Mouse (Mus musculus): Measurements from ENCODE around the gene Olfr53. TPM values are rescaled to one million over a fixed set of nuclear protein-coding genes. Genes with fewer than 3 reads are reported as not detected.
"Not testable (repeated sequence)": the region's sequence is repeated elsewhere in the genome, so short reads cannot be mapped to it uniquely, and the experiment has no call there.

Gene Olfr53
- not detected in 2 replicates for polyA plus RNA-seq (2015; fragmentation: Nextera tagmentation; extraction: Ambion mirVana)

DNA sequence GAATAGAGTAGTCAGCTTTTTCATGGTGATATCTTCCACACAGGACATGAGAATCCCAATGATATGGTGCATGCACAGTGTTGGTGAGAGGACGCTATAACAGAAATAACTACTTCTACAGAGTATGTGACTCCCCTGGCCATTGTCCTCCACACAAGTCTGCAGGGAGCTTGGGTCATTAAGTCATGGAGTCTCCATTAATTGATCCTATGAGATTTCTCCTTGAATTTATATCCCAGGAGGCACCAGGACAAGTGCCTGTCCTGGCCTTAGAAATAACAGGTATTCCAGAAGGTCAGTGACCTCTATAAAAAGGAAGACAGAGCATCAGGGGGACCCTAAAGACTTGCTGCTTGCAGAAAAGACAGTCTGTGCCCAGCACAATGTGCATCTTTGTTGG, at the start of gene Olfr53:
Gene Olfr53 (plus strand): TSS at position 301 of the 400 bp plus-strand sequence.
- Histone ChIP-seq H3K4me3 (replicated peaks) (no peak within 1 kb of the TSS), H3K27ac (no peak within 1 kb of the TSS), H3K4me2 (no peak within 1 kb of the TSS), H3K9ac (no peak within 1 kb of the TSS), H3K36me3 (no peaks in the 10 kb centered on the region), H3K9me3 (replicated peaks) (no peaks in the 10 kb centered on the region), H3K27me3 (no peaks in the 10 kb centered on the region), H3K4me1 (no peaks in the 10 kb centered on the region)
- 86% methylated on average over 1 of the region's 1 CpGs for WGBS
- ATAC-seq (replicated peaks; ENCODE audit: low FRiP score), result no peak

DNA sequence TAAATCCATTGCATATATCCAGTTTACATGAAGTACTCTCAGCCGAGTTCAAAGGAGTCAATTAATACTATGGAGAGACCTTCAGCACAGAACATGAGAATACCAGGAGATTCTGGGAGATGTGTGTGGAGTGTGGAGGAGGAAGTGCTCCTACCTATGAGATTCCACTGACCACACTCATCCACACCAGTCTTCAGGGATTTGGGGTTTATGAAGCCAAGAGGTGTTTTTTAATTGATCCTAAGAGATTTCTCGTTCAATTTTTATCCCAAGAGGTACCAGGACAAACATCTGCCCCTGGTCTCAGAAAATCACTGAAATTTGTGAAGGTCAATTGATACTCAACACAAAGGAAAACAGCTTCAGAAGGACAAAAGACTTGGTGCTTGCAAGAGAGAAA, 45.3 kb upstream of the Olfr53 start, which contains the start of gene Olfr46:
Gene Olfr46 (plus strand): TSS at position 301 of the 400 bp plus-strand sequence.
- H3K4me2 ChIP-seq; H3K27me3 ChIP-seq; H3K36me3 ChIP-seq; ATAC-seq (replicated peaks; ENCODE audit: low FRiP score); H3K9me3 ChIP-seq (replicated peaks); H3K4me1 ChIP-seq; H3K27ac ChIP-seq; H3K4me3 ChIP-seq (replicated peaks); H3K9ac ChIP-seq: not testable (repeated sequence)
- 74% methylated on average over 2 of the region's 2 CpGs for WGBS

DNA sequence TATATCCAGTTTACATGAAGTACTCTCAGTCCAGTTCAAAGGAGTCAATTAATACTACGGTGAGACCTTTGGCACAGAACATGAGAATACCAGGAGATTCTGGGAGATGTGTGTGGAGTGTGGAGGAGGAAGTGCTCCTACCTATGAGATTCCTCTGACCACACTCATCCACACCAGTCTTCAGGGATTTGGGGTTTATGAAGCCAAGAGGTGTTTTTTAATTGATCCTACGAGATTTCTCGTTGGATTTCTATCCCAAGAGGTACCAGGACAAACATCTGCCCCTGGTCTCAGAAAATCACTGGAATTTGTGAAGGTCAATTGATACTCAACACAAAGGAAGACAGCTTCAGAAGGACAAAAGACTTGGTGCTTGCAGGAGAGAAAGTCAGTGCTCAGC, 17.6 kb upstream of the Olfr53 start, which contains the start of gene Olfr61:
Gene Olfr61 (plus strand): TSS at position 301 of the 400 bp plus-strand sequence.
- not testable (repeated sequence) for H3K4me1 ChIP-seq; H3K27me3 ChIP-seq; H3K27ac ChIP-seq; H3K36me3 ChIP-seq; H3K9me3 ChIP-seq (replicated peaks); H3K9ac ChIP-seq; ATAC-seq (replicated peaks; ENCODE audit: low FRiP score); H3K4me2 ChIP-seq; H3K4me3 ChIP-seq (replicated peaks)
- 87% methylated on average over 3 of the region's 3 CpGs for WGBS

DNA sequence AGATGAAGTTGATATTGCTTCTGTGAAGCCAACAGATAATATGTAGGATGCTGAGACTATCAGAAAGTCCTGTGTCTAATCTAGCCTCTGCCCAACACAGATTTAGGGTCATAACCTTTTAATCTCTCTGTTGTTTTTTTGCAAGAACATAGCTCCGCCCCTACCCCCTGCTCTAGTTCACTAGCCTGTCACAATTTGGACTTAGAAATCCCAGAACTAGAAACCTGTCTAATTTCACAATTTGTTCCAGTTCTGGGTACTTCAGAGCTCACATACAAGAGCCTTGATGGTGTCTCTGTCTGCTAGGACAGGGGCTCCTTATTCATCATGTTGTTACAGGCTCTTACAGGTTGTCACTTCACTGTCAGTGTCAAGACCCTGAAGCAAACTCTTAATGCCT, 15.7 kb upstream of the Olfr53 start:
- Histone ChIP-seq H3K4me2 (no peak overlapping the region), H3K9ac (no peak overlapping the region), H3K36me3 (no peaks in the 10 kb centered on the region), H3K9me3 (replicated peaks) (no peaks in the 10 kb centered on the region), H3K27me3 (no peaks in the 10 kb centered on the region), H3K4me3 (replicated peaks) (no peak overlapping the region), H3K4me1 (no peaks in the 10 kb centered on the region), H3K27ac (no peak overlapping the region)
- 69% methylated on average over 1 of the region's 1 CpGs for WGBS
- no peak for ATAC-seq (replicated peaks; ENCODE audit: low FRiP score)

DNA sequence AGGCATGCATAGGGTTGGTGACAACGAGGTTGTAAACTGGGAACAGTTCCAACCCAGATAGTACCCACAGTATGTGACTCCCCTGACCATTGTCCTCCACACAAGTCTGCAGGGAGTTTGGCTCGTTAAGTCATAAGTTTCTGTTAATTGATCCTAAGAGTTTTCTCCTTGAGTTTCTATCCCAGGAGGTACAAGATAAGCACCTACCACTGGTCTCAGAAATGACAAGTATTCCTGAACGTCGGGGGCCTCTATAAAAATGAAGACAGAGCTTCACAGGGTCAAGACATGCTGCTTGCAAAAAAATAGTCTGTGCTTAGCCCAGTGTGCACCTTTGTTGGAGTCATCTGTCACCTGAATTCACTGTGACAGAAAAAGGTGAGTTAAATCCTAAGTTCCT, 13.4 kb downstream of the Olfr53 start, which contains the start of gene Olfr539:
Gene Olfr539 (plus strand): TSS at position 301 of the 400 bp plus-strand sequence.
- ATAC-seq (replicated peaks; ENCODE audit: low FRiP score), result no peak
- H3K9ac ChIP-seq, result no peak within 1 kb of the TSS
- H3K4me1 ChIP-seq, result no peaks in the 10 kb centered on the region
- H3K36me3 ChIP-seq, result no peaks in the 10 kb centered on the region
- no peak within 1 kb of the TSS for H3K4me2 ChIP-seq
- no peaks in the 10 kb centered on the region for H3K9me3 ChIP-seq (replicated peaks)
- no peak within 1 kb of the TSS for H3K27ac ChIP-seq
- no peak within 1 kb of the TSS for H3K4me3 ChIP-seq (replicated peaks)
- WGBS, result 72% methylated on average over 4 of the region's 4 CpGs
- H3K27me3 ChIP-seq, result no peaks in the 10 kb centered on the region

DNA sequence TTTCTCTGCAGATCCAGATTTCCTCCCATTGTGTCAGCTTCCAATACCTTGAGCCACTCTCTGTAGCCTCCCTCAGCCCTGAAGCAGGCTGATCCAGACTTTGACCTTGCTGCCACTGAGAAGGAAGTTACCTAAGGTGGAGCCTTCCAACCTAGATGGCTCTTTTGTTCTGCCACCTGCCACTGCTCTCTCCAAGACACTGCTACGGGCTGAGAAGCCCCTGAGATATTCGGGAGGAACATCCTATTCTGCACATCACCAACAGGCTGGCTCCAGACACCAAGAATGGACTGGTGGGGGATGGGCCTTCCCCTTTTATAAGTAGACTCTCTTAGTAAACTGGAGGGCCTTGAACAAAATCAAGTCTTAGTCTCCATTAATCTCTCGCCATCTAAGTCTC, 24.4 kb downstream of the Olfr53 start:
- WGBS, result 71% methylated on average over 3 of the region's 3 CpGs
- not testable (repeated sequence) for H3K27ac ChIP-seq; H3K4me1 ChIP-seq; H3K27me3 ChIP-seq; H3K4me3 ChIP-seq (replicated peaks); H3K9ac ChIP-seq; H3K4me2 ChIP-seq; H3K36me3 ChIP-seq; ATAC-seq (replicated peaks; ENCODE audit: low FRiP score); H3K9me3 ChIP-seq (replicated peaks)

DNA sequence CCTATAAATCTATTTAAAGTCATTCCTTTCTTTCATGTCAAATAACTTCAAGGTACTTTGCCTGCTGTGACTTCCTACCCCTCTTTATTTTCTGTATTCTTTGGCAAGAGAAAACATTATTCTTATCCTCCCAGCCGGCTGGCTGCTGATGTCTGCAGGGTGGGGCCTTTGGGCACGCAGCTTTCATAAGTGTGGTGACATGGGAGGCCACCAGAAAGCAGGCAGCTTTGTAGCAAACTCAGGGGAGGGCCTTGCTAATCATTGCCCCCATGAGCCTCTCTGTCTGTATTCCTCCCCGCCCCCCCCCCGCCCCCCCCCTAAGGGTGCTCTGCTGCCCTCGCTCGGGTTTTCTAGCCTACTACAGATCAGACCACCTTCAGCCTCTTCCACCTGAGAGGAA, 29.6 kb downstream of the Olfr53 start:
- Histone ChIP-seq H3K36me3 (no peaks in the 10 kb centered on the region), H3K9ac (no peak overlapping the region), H3K27me3 (no peaks in the 10 kb centered on the region), H3K4me2 (no peak overlapping the region), H3K9me3 (replicated peaks) (no peaks in the 10 kb centered on the region), H3K27ac (no peak overlapping the region), H3K4me3 (replicated peaks) (no peak overlapping the region), H3K4me1 (no peaks in the 10 kb centered on the region)
- ATAC-seq (replicated peaks; ENCODE audit: low FRiP score), result no peak
- WGBS, result under 1% methylated on average over 6 of the region's 6 CpGs

DNA sequence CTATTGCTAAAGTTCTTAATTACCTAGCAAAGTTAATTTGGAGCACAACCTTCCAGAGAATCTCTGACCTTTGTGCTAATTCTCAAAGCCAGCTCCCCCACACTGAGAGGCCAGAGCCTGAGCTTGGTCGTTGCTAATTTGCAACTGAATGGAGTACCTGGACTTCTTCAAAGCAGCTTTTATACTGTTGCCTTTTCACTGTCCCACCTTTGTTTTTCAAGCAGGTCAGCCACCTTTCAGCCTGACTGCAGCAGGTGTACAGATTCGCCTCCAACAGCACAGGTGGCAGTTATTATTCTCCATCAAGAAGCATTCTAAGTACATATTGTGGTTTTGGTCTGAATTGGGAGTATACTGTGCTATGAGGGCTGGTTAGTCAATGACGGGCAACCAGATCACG, 33.3 kb downstream of the Olfr53 start:
- not testable (repeated sequence) for H3K4me2 ChIP-seq; H3K27ac ChIP-seq; H3K36me3 ChIP-seq; H3K27me3 ChIP-seq; H3K4me3 ChIP-seq (replicated peaks); ATAC-seq (replicated peaks; ENCODE audit: low FRiP score); H3K4me1 ChIP-seq; H3K9ac ChIP-seq; H3K9me3 ChIP-seq (replicated peaks)
- WGBS, result 68% methylated on average over 4 of the region's 4 CpGs

DNA sequence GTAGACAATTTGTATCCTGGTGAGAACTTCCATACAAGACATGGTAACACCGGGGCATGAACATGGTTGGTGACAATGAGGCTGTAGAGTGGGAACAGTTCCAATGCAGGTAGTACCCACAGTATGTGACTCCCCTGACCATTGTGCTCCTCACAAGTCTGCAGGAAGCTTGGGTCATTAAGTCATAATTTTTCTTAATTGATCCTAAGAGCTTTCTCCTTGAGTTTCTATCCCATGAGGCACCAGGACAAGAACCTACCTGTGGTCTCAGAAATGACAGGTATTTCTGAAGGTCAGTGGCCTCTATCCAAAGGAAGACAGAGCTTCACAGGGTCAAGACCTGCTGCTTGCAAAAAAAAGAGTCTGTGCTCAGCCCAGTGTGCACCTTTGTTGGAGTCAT, 35.4 kb downstream of the Olfr53 start, which contains the start of gene Olfr45:
Gene Olfr45 (plus strand): TSS at position 301 of the 400 bp plus-strand sequence.
- Histone ChIP-seq H3K36me3 (no peaks in the 10 kb centered on the region), H3K27ac (no peak within 1 kb of the TSS), H3K4me1 (no peaks in the 10 kb centered on the region), H3K9ac (no peak within 1 kb of the TSS), H3K27me3 (no peaks in the 10 kb centered on the region), H3K9me3 (replicated peaks) (no peaks in the 10 kb centered on the region), H3K4me3 (replicated peaks) (no peak within 1 kb of the TSS), H3K4me2 (no peak within 1 kb of the TSS)
- WGBS, result 97% methylated on average over 1 of the region's 1 CpGs
- ATAC-seq (replicated peaks; ENCODE audit: low FRiP score), result no peak

DNA sequence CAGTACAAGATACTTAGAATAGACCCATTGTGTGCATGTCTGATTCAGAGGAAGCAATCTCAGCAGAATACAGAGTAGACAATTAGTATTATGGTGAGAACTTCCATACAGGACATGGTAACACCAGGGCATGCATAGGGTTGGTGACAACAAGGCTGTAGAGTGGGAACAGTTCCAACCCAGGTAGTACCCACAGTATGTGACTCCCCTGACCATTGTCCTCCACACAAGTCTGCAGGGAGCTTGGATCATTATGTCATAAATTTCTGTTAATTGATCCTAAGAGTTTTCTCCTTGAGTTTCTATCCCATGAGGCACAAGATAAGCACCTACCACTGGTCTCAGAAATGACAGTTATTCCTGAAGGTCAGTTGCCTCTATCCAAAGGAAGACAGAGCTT, 50.7 kb downstream of the Olfr53 start, which contains the start of gene Olfr541:
Gene Olfr541 (plus strand): TSS at position 301 of the 400 bp plus-strand sequence.
- no peak for ATAC-seq (replicated peaks; ENCODE audit: low FRiP score)
- Histone ChIP-seq H3K9me3 (replicated peaks) (no peaks in the 10 kb centered on the region), H3K36me3 (no peaks in the 10 kb centered on the region)

More for the DNA sequence above, 50.7 kb downstream of the Olfr53 start, which contains the start of gene Olfr541:
- H3K4me3 ChIP-seq (replicated peaks), result no peak within 1 kb of the TSS
- H3K4me1 ChIP-seq, result no peaks in the 10 kb centered on the region
- H3K27me3 ChIP-seq, result no peaks in the 10 kb centered on the region
- no peak within 1 kb of the TSS for H3K9ac ChIP-seq
- H3K27ac ChIP-seq, result no peak within 1 kb of the TSS
- no peak within 1 kb of the TSS for H3K4me2 ChIP-seq

Other genes starting within 250 kb of the Olfr53 start
- gene Olfr531, start 243.5 kb upstream of the Olfr53 start, polyA plus RNA-seq (2015; fragmentation: Nextera tagmentation; extraction: Ambion mirVana), result not detected in 2 replicates
- not detected in 2 replicates for gene Olfr532, start 224.8 kb upstream of the Olfr53 start, polyA plus RNA-seq (2015; fragmentation: Nextera tagmentation; extraction: Ambion mirVana)
- not detected in 2 replicates for gene Olfr533, start 183.1 kb upstream of the Olfr53 start, polyA plus RNA-seq (2015; fragmentation: Nextera tagmentation; extraction: Ambion mirVana)
- not detected in 2 replicates for gene Olfr535, start 162.2 kb upstream of the Olfr53 start, polyA plus RNA-seq (2015; fragmentation: Nextera tagmentation; extraction: Ambion mirVana)
- gene Olfr536, start 139.1 kb upstream of the Olfr53 start, polyA plus RNA-seq (2015; fragmentation: Nextera tagmentation; extraction: Ambion mirVana), result not detected in 2 replicates
- not detected in 2 replicates for gene Olfr538, start 78.6 kb upstream of the Olfr53 start, polyA plus RNA-seq (2015; fragmentation: Nextera tagmentation; extraction: Ambion mirVana)
- not detected in 2 replicates for gene Olfr46, start 45.2 kb upstream of the Olfr53 start, polyA plus RNA-seq (2015; fragmentation: Nextera tagmentation; extraction: Ambion mirVana)
- gene Olfr61, start 17.5 kb upstream of the Olfr53 start, polyA plus RNA-seq (2015; fragmentation: Nextera tagmentation; extraction: Ambion mirVana), result not detected in 2 replicates
- not detected in 2 replicates for gene Olfr539, start 13.5 kb downstream of the Olfr53 start, polyA plus RNA-seq (2015; fragmentation: Nextera tagmentation; extraction: Ambion mirVana)
- not detected in 2 replicates for gene Olfr45, start 35.5 kb downstream of the Olfr53 start, polyA plus RNA-seq (2015; fragmentation: Nextera tagmentation; extraction: Ambion mirVana)
- gene Olfr541, start 50.8 kb downstream of the Olfr53 start, polyA plus RNA-seq (2015; fragmentation: Nextera tagmentation; extraction: Ambion mirVana), result not detected in 2 replicates
- gene Cyp2e1, start 117.3 kb downstream of the Olfr53 start, polyA plus RNA-seq (2015; fragmentation: Nextera tagmentation; extraction: Ambion mirVana), result 0.42 and 0.49 TPM in 2 replicates
- 0.10 and 0.22 TPM in 2 replicates for gene Syce1, start 141.4 kb downstream of the Olfr53 start, polyA plus RNA-seq (2015; fragmentation: Nextera tagmentation; extraction: Ambion mirVana)
- 1.7 and 1.8 TPM in 2 replicates for gene Zfp941, start 175.7 kb downstream of the Olfr53 start, polyA plus RNA-seq (2015; fragmentation: Nextera tagmentation; extraction: Ambion mirVana)
- 0.62 and 0.82 TPM in 2 replicates for gene Urah, start 188.6 kb downstream of the Olfr53 start, polyA plus RNA-seq (2015; fragmentation: Nextera tagmentation; extraction: Ambion mirVana)
- gene Scgb1c1, start 199.1 kb downstream of the Olfr53 start, polyA plus RNA-seq (2015; fragmentation: Nextera tagmentation; extraction: Ambion mirVana), result not detected in 2 replicates
- gene Odf3, start 201.4 kb downstream of the Olfr53 start, polyA plus RNA-seq (2015; fragmentation: Nextera tagmentation; extraction: Ambion mirVana), result 0.12 TPM in 1 of 2 replicates, not detected in the other
- gene Gm45785, start 209.9 kb downstream of the Olfr53 start, polyA plus RNA-seq (2015; fragmentation: Nextera tagmentation; extraction: Ambion mirVana), result not detected in 2 replicates
- gene Ric8a, start 210.5 kb downstream of the Olfr53 start, polyA plus RNA-seq (2015; fragmentation: Nextera tagmentation; extraction: Ambion mirVana), result 54.8 and 59.7 TPM in 2 replicates
- 35.9 and 37.2 TPM in 2 replicates for gene Bet1l, start 211.1 kb downstream of the Olfr53 start, polyA plus RNA-seq (2015; fragmentation: Nextera tagmentation; extraction: Ambion mirVana)
- gene Psmd13, start 235.5 kb downstream of the Olfr53 start, polyA plus RNA-seq (2015; fragmentation: Nextera tagmentation; extraction: Ambion mirVana), result 241 and 246 TPM in 2 replicates
- gene Sirt3, start 235.9 kb downstream of the Olfr53 start, polyA plus RNA-seq (2015; fragmentation: Nextera tagmentation; extraction: Ambion mirVana), result 32.5 and 36.3 TPM in 2 replicates